Mouse (Mus musculus): ENCODE data around the gene Ptov1.

DNA sequence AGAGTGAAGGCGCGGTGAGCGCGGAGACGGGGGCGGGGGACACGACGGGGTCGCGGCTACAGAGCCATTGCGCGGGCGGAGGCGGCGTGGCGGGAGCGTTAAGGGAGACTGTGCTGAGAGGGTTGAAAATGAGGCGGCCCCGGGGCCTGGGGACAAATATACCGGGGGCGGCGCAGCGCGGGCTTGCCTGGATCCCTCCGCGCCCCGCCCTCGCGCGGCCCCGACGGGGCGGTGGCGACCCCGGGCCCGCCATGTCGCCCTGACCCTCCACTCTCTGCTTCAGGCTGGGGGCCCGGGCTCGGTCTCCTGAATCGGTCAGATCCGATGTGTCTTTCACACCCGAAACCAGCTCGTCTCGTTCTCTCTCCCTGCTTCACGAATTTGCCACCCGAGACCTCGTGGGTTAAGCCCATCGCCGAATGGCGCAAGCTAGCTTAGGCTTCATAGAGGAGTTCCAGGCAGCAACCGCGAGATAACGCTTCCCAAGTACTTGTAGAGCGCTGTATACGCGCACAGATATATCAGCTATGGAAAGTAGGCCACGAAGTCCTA, 53.0 kb downstream of the Ptov1 start, which contains the start of gene Atf5:
- TF ChIP-seq CTCF (IDR thresholded peaks at IDR 0.05; ENCODE audit: low read depth) (no peak), EP300 (IDR thresholded peaks at IDR 0.05; ENCODE audit: low read depth) (no peak)
